Mouse (Mus musculus) brain, embryonic 14.5 days (tissue): Measurements from ENCODE around the gene Gjb2. TPM values are rescaled to one million over a fixed set of nuclear protein-coding genes. Genes with fewer than 3 reads are reported as not detected.

Source experiments
- DNase-seq: peaks from one replicate; pipeline ENCODE4 v3.0.0-alpha.2; 2011; ENCODE audit warnings: low read depth
- CTCF ChIP-seq: fragments of 200-500 bp; IDR thresholded peaks from 2 replicates; pipeline ENCODE4 v1.5.1; 2012; ENCODE audit warnings: inconsistent platforms, mild to moderate bottlenecking, moderate library complexity, borderline replicate concordance; ENCODE audit not compliant: insufficient read depth, insufficient read length; ENCODE audit errors: extremely low read depth
- POLR2A ChIP-seq: fragments of 200-500 bp; IDR thresholded peaks from 2 replicates; pipeline ENCODE4 v1.6.1; 2012; ENCODE audit warnings: mild to moderate bottlenecking, inconsistent platforms, borderline replicate concordance; ENCODE audit not compliant: poor library complexity, insufficient read depth, insufficient read length, severe bottlenecking; ENCODE audit errors: extremely low read depth
- polyA plus RNA-seq: library from polyadenylated mRNA; depleted of rRNA; stranded (reverse); fragments of >200 nt; gene quantifications from 2 replicates; pipeline ENCODE4 v1.2.3, GENCODE M21; 2012; rRNA removed

Gjb2 gene
- polyA plus RNA-seq, 1 experiment: 13.6 TPM

GRCm38 (mm10) chr14:57057563-57058321, 46.8 kb downstream of the Gjb2 start, which contains the start of gene Gja3:
Gene Gja3 (minus strand): TSS chr14:57058100.
- DNase-seq: peak; percentile 31
- no peak for TF ChIP-seq CTCF
- no peak for TF ChIP-seq POLR2A

- no peak for DNase-seq
- TF ChIP-seq POLR2A (no peak), CTCF (no peak)
These were observed 47.3 kb downstream of the Gjb2 start for GRCm38 (mm10) chr14:57057204-57057562.

GRCm38 (mm10) chr14:57052713-57053112, 51.8 kb downstream of the Gjb2 start:
- DNase-seq: no peak

More at GRCm38 (mm10) chr14:57052713-57053112, 51.8 kb downstream of the Gjb2 start:
- no peak for TF ChIP-seq CTCF
- no peak for TF ChIP-seq POLR2A

Other genes starting within 250 kb of the Gjb2 start
- gene Zmym2, start 218.0 kb downstream of the Gjb2 start, polyA plus RNA-seq: 48.6 and 73.9 TPM in 2 replicates
- gene Gja3, start 46.6 kb downstream of the Gjb2 start, polyA plus RNA-seq: 0.14 and 0.15 TPM in 2 replicates
- not detected in 2 replicates for gene Gm4491, start 11.2 kb upstream of the Gjb2 start, polyA plus RNA-seq
- 6.4 and 12.5 TPM in 2 replicates for gene Gjb6, start 28.9 kb upstream of the Gjb2 start, polyA plus RNA-seq